Mouse (Mus musculus): Measurements from ENCODE around the gene Nfib. TPM values are rescaled to one million over a fixed set of nuclear protein-coding genes. Genes with fewer than 3 reads are reported as not detected.
A peak's percentile ranks its signal among the peaks of the same experiment; 100 is the strongest.

The Nfib gene
- total RNA-seq, 1 experiment from 2014 or later, result 0.10 TPM

- ATAC-seq (replicated peaks in 1 of 2; ENCODE audit: insufficient read depth in 1 of 2, low FRiP score in 2 of 2, low TSS enrichment in 1 of 2, low read depth in 1 of 2, poor library complexity in 2 of 2, severe bottlenecking in 2 of 2), result no peak
Measured at GRCm38 (mm10) chr4:82483871-82484270, 221.7 kb downstream of the Nfib start.

GRCm38 (mm10) chr4:82483298-82483697 lies 222.3 kb downstream of the Nfib start:
- no peak for ATAC-seq (replicated peaks in 1 of 2; ENCODE audit: insufficient read depth in 1 of 2, low FRiP score in 2 of 2, low TSS enrichment in 1 of 2, low read depth in 1 of 2, poor library complexity in 2 of 2, severe bottlenecking in 2 of 2)

- no peak for ATAC-seq (replicated peaks in 1 of 2; ENCODE audit: insufficient read depth in 1 of 2, low FRiP score in 2 of 2, low TSS enrichment in 1 of 2, low read depth in 1 of 2, poor library complexity in 2 of 2, severe bottlenecking in 2 of 2)
Measured at GRCm38 (mm10) chr4:82480635-82481034, 224.9 kb downstream of the Nfib start.

DNA sequence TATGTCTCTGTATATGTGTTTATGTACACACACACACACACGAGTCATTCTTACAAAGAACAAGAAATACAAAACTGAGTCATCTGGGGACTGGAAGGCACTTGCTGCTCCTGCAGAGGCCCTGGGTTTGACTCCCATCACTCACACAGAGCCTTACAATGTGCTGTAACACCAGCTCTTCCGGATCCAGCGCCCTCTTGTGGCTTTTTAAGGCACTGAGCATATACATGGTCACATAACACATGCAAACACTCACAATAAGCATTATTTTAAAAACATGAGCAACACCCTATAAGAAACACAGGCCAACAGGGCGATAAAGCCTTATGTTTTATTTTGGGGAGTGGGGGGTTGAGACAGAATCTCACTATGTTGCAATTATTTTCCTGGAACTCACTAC lies 226.2 kb downstream of the Nfib start:
- ATAC-seq (replicated peaks in 1 of 2; ENCODE audit: insufficient read depth in 1 of 2, low FRiP score in 2 of 2, low TSS enrichment in 1 of 2, low read depth in 1 of 2, poor library complexity in 2 of 2, severe bottlenecking in 2 of 2), result no peak

DNA sequence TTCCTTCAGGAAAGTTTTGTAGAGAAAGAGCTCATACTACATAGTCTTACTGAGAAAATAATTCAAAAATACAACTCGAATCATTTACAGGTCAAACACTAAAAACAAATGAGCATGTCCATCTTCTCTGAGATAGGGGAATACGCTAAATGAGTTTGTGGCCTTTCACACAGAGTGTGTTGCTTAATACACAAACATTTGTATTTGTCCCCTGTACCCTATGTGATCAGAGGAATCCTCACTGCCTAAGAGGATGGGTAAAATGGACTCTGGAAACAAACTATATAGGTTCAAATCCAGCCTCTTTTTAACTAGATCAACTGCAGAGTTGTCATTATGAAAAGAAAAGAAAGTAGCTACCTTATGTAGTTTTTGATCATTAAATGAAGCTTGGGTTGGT lies 227.8 kb downstream of the Nfib start:
- no peak for ATAC-seq (replicated peaks in 1 of 2; ENCODE audit: insufficient read depth in 1 of 2, low FRiP score in 2 of 2, low TSS enrichment in 1 of 2, low read depth in 1 of 2, poor library complexity in 2 of 2, severe bottlenecking in 2 of 2)

DNA sequence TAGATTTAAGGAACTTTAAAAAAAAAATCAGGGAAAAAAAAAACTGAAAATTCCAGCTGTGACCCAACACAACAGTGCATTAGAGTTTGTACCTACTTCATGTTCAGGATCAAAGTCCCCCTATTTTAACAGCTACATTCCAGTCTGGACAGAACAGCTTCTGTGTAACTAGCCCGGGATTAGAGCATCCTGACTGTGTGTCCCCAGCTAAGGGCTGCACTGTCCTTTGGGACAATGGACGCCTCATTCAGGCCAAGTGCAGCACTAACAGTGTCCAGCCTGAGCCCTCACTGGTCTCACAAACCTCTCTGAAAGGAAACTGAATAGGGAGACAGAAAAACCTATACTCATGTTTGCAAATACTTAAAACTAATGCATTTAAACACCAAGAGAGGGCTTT lies 229.1 kb downstream of the Nfib start:
- no peak for ATAC-seq (replicated peaks in 1 of 2; ENCODE audit: insufficient read depth in 1 of 2, low FRiP score in 2 of 2, low TSS enrichment in 1 of 2, low read depth in 1 of 2, poor library complexity in 2 of 2, severe bottlenecking in 2 of 2)

DNA sequence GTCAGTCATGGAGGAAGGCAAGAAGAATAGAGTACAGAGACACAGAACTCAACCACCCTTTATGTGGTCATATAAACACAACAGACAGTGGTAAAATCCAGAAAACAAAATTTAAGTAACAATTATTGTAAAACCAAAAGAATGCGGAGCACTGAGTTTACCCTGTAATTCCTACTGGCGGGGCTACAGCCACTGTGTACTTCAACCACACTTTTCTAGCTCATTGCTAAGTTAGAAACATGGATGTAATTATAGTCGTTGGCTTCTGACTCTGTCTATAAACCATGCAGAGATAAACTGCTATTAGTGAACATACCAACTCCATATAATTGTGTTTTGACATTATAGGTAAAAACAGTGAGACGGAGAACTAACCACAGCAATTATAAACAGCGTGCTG lies 231.2 kb downstream of the Nfib start:
- no peak for ATAC-seq (replicated peaks in 1 of 2; ENCODE audit: insufficient read depth in 1 of 2, low FRiP score in 2 of 2, low TSS enrichment in 1 of 2, low read depth in 1 of 2, poor library complexity in 2 of 2, severe bottlenecking in 2 of 2)

DNA sequence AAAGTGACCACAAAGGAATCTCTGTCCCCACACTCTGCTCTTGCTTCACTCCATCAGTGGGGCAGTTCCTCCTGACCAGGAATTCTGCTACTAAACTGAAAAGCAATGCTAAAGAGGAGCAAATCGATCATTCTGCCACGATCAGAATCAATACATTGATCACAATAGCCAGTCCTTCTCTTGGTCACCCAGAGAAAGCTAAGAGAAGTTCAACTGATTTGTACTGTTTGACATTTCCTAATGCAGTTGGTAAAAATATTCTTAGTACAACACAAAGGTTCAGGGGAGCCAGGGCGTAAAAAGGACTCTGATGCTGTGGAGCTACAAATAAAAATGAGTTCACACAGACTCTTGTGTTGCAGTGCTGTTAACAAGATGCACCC lies 234.6 kb downstream of the Nfib start:
- ATAC-seq (replicated peaks in 1 of 2; ENCODE audit: insufficient read depth in 1 of 2, low FRiP score in 2 of 2, low TSS enrichment in 1 of 2, low read depth in 1 of 2, poor library complexity in 2 of 2, severe bottlenecking in 2 of 2), result no peak

- ATAC-seq (replicated peaks in 1 of 2; ENCODE audit: insufficient read depth in 1 of 2, low FRiP score in 2 of 2, low TSS enrichment in 1 of 2, low read depth in 1 of 2, poor library complexity in 2 of 2, severe bottlenecking in 2 of 2), result no peak
Measured at GRCm38 (mm10) chr4:82470212-82470937, 235.2 kb downstream of the Nfib start.

GRCm38 (mm10) chr4:82468944-82469343 lies 236.6 kb downstream of the Nfib start:
- no peak for ATAC-seq (replicated peaks in 1 of 2; ENCODE audit: insufficient read depth in 1 of 2, low FRiP score in 2 of 2, low TSS enrichment in 1 of 2, low read depth in 1 of 2, poor library complexity in 2 of 2, severe bottlenecking in 2 of 2)

DNA sequence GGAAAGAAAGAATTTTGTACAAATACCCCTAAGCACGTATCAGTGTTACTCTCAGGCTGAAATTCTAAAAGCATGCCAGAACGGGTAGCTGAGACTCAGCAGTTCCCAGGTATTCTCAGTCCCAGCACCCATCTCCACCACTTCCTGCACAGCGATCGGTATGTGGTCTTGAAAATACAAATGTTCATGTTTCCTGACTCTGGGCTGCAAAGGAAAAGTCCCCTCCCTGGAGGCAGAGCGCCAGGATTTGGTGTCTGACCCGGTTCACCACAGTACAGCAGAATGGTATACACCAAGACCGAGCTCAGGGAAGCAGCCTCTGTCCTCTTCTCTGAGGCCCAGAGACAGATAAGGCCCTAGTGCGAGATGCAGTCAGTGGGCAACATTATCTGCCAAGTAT lies 238.8 kb downstream of the Nfib start:
- peak; percentile 51 to 56 for ATAC-seq (replicated peaks in 1 of 2; ENCODE audit: insufficient read depth in 1 of 2, low FRiP score in 2 of 2, low TSS enrichment in 1 of 2, low read depth in 1 of 2, poor library complexity in 2 of 2, severe bottlenecking in 2 of 2)

GRCm38 (mm10) chr4:82466144-82466543 lies 239.4 kb downstream of the Nfib start:
- ATAC-seq (replicated peaks in 1 of 2; ENCODE audit: insufficient read depth in 1 of 2, low FRiP score in 2 of 2, low TSS enrichment in 1 of 2, low read depth in 1 of 2, poor library complexity in 2 of 2, severe bottlenecking in 2 of 2), result no peak

DNA sequence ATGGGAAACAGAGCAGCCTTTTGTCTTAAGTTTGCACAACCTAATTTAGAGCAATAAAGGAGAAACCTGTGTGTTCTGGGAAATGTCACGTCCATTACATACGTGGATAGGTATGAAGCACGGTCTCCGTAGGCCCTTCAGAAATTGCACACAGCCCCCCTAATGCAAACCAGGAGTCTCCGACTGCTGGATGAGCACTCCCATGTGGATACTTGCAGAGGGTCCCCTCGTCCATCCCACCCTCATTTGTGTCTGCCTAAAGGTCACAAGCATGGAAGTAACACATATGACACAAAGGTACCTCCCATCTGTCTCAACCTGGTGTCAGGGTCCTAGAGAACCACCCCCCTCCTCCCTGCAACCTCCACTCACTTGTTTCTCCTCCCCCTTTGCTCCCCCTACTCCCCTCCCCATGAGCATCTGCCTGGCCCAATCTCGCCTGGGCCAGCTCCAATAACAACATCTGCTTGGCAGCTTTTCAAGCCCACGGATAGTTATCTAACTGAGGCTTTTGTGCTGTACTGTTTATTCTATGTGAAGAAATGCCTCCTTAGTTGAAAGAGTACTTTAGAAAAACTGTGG lies 241.4 kb downstream of the Nfib start:
- no peak for ATAC-seq (replicated peaks in 1 of 2; ENCODE audit: insufficient read depth in 1 of 2, low FRiP score in 2 of 2, low TSS enrichment in 1 of 2, low read depth in 1 of 2, poor library complexity in 2 of 2, severe bottlenecking in 2 of 2)

- no peak for ATAC-seq (replicated peaks in 1 of 2; ENCODE audit: insufficient read depth in 1 of 2, low FRiP score in 2 of 2, low TSS enrichment in 1 of 2, low read depth in 1 of 2, poor library complexity in 2 of 2, severe bottlenecking in 2 of 2)
Measured at GRCm38 (mm10) chr4:82463189-82463715, 242.3 kb downstream of the Nfib start.

GRCm38 (mm10) chr4:82461676-82462075 lies 243.9 kb downstream of the Nfib start:
- no peak for ATAC-seq (replicated peaks in 1 of 2; ENCODE audit: insufficient read depth in 1 of 2, low FRiP score in 2 of 2, low TSS enrichment in 1 of 2, low read depth in 1 of 2, poor library complexity in 2 of 2, severe bottlenecking in 2 of 2)

DNA sequence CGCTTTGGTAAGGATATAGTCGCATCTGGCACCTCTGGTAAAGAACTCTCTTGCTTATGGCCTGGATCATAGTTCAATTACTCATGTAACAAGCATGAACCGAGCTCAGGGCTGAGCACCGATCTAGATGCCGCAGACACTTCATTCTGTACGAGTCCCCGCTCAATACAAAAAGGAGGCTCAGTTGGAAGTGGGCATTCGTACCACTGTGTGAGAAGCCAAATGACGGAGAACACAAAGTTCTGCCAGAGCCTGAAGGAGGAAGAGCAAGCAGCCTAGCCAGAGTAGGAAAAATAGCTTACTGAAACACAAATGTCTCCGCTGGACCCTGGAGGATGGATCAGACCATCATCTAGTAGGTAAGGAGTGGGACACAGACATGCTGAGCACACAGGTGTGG lies 246.7 kb downstream of the Nfib start:
- ATAC-seq (replicated peaks in 1 of 2; ENCODE audit: insufficient read depth in 1 of 2, low FRiP score in 2 of 2, low TSS enrichment in 1 of 2, low read depth in 1 of 2, poor library complexity in 2 of 2, severe bottlenecking in 2 of 2), result no peak

DNA sequence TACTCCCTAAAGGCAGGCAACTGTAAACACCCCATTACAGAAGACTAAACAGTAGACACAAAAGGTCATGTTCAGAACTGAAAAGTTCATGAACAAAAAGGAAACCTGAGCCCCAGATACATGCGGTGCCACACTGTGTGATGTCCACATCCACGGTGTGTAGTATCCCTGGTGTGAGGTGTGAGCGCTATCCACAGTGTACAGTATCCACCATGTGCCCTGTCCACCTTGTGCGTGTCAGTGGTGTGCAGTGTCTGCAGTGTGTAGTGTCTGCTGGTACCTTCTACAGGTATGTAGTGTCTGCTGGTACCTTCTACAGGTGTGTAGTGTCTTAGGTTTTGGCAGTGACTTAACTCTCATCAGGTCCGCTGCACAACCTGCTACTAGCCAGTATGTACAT lies 248.6 kb downstream of the Nfib start:
- no peak for ATAC-seq (replicated peaks in 1 of 2; ENCODE audit: insufficient read depth in 1 of 2, low FRiP score in 2 of 2, low TSS enrichment in 1 of 2, low read depth in 1 of 2, poor library complexity in 2 of 2, severe bottlenecking in 2 of 2)

GRCm38 (mm10) chr4:82456323-82456713 lies 249.2 kb downstream of the Nfib start:
- no peak for ATAC-seq (replicated peaks in 1 of 2; ENCODE audit: insufficient read depth in 1 of 2, low FRiP score in 2 of 2, low TSS enrichment in 1 of 2, low read depth in 1 of 2, poor library complexity in 2 of 2, severe bottlenecking in 2 of 2)
